Mouse (Mus musculus) cerebral cortex, adult 2 months (tissue): ENCODE measurements around the gene Smu1.

Source experiments
- WGBS: fragments of 180-500 bp; shearing (Covaris S2); methylation state at CpG from one replicate; pipeline ENCODE4 v1.1.7; 2018; 5-methylcytosine and 5-hydroxymethylcytosine counted together

Gene Smu1

GRCm38 (mm10) chr4:40735351-40735750 lies 22.4 kb downstream of the Smu1 start:
- WGBS, result 53% methylated on average over 1 of the region's 1 CpGs

- 38% methylated on average over 1 of the region's 1 CpGs for WGBS
Observed at GRCm38 (mm10) chr4:40727247-40727646, 30.5 kb downstream of the Smu1 start.

- WGBS, result 54% methylated on average over 7 of the region's 7 CpGs
Observed at GRCm38 (mm10) chr4:40725141-40725540, 32.6 kb downstream of the Smu1 start.

GRCm38 (mm10) chr4:40722687-40723460 lies 34.8 kb downstream of the Smu1 start:
- 1% methylated on average over 56 of the region's 62 CpGs for WGBS

- WGBS, result under 1% methylated on average over 54 of the region's 54 CpGs
Observed at GRCm38 (mm10) chr4:40722011-40722666, 35.6 kb downstream of the Smu1 start, which contains the start of gene Dnaja1. Gene Dnaja1 (plus strand): TSS chr4:40722150.

- WGBS, result 94% methylated on average over 8 of the region's 8 CpGs
Observed at GRCm38 (mm10) chr4:40720910-40721309, 36.8 kb downstream of the Smu1 start.

- WGBS, result 83% methylated on average over 3 of the region's 3 CpGs
Observed at GRCm38 (mm10) chr4:40717141-40717540, 40.6 kb downstream of the Smu1 start.

- WGBS, result 6% methylated on average over 9 of the region's 9 CpGs
Observed at GRCm38 (mm10) chr4:40703710-40704275, 53.9 kb downstream of the Smu1 start.

- WGBS, result under 1% methylated on average over 42 of the region's 42 CpGs
Observed at GRCm38 (mm10) chr4:40702797-40703709, 54.7 kb downstream of the Smu1 start, which contains the start of gene Aptx. Gene Aptx (minus strand): TSS chr4:40703194.

- 89% methylated on average over 3 of the region's 3 CpGs for WGBS
Observed at GRCm38 (mm10) chr4:40701796-40702195, 55.9 kb downstream of the Smu1 start.

- WGBS, result 86% methylated on average over 8 of the region's 8 CpGs
Observed at GRCm38 (mm10) chr4:40700216-40700615, 57.5 kb downstream of the Smu1 start.

GRCm38 (mm10) chr4:40697059-40697458 lies 60.7 kb downstream of the Smu1 start:
- 83% methylated on average over 7 of the region's 7 CpGs for WGBS

- 88% methylated on average over 11 of the region's 11 CpGs for whole genome bisulfite sequencing
Observed at GRCm38 (mm10) chr4:40691100-40691499, 66.6 kb downstream of the Smu1 start.
